Mouse (Mus musculus) kidney, adult 2 months (tissue): Measurements from ENCODE around the gene Btnl9. TPM values are rescaled to one million over a fixed set of nuclear protein-coding genes. Genes with fewer than 3 reads are reported as not detected.

ENCODE experiments used
- DNase-seq: peaks from one replicate; pipeline ENCODE4 v3.0.0; 2021
- H3K27ac ChIP-seq: fragments of 200-500 bp; 2 replicates; pipeline ENCODE4 v1.5.1; 2012; ENCODE audit warnings: low read depth, low read length, control low read depth, inconsistent platforms; ENCODE audit not compliant: insufficient read depth
- H3K27me3 ChIP-seq: fragments of 200-500 bp; replicated peaks from 2 replicates; pipeline ENCODE4 v1.6.1; 2012; ENCODE audit warnings: mild to moderate bottlenecking, moderate library complexity, low read length, inconsistent platforms; ENCODE audit not compliant: control insufficient read depth, insufficient read depth
- H3K36me3 ChIP-seq: fragments of 200-500 bp; 2 replicates; pipeline ENCODE4 v1.6.1; 2012; ENCODE audit warnings: mild to moderate bottlenecking, moderate library complexity, low read length, inconsistent platforms; ENCODE audit not compliant: control insufficient read depth, insufficient read depth
- H3K4me1 ChIP-seq: fragments of 200-500 bp; 2 replicates; pipeline ENCODE4 v1.6.1; 2011; ENCODE audit warnings: low read length; ENCODE audit not compliant: control insufficient read depth, insufficient read depth
- H3K4me3 ChIP-seq: fragments of 200-500 bp; 2 replicates; pipeline ENCODE4 v1.5.1; 2011; ENCODE audit warnings: mild to moderate bottlenecking, low read depth, low read length, control low read depth; ENCODE audit not compliant: insufficient read depth
- CTCF ChIP-seq: fragments of 200-500 bp; conservative IDR thresholded peaks from 2 replicates; pipeline ENCODE4 v1.5.1; 2011; ENCODE audit warnings: low read depth, mild to moderate bottlenecking, control low read depth, low read length, moderate library complexity, mixed read lengths; ENCODE audit not compliant: insufficient read depth, insufficient read length
- POLR2A ChIP-seq: fragments of 200-500 bp; IDR thresholded peaks from one replicate; pipeline ENCODE4 v1.6.1; 2011; ENCODE audit warnings: low read depth, low read length, control low read depth
- WGBS: fragments of 180-500 bp; shearing (Covaris S2); methylation state at CpG from one replicate; pipeline ENCODE4 v1.1.7; 2018; 5-methylcytosine and 5-hydroxymethylcytosine counted together
- polyA plus RNA-seq: library from polyadenylated mRNA; depleted of rRNA; stranded (reverse); fragments of >200 nt; gene quantifications from 2 replicates; pipeline ENCODE4 v1.2.3, GENCODE M21; 2012; rRNA removed

The Btnl9 gene
- polyA plus RNA-seq = 6.4 and 7.5 TPM in 2 replicates

GRCm38 (mm10) chr11:49186955-49187488 lies at the start of gene Btnl9:
TSS of gene Btnl9 (minus strand) at chr11:49187159.
- WGBS = 52% methylated on average over 8 of the region's 8 CpGs
- H3K27me3 ChIP-seq = no peaks in the 10 kb centered on the region
- DNase-seq = peak; percentile 34
- peak within 1 kb of the TSS; percentile 50 for H3K27ac ChIP-seq
- no peaks in the 10 kb centered on the region for H3K4me1 ChIP-seq
- H3K4me3 ChIP-seq = peak within 1 kb of the TSS; percentile 13
- no peaks in the 10 kb centered on the region for H3K36me3 ChIP-seq
- TF ChIP-seq POLR2A (no peak), CTCF (no peak)

DNA sequence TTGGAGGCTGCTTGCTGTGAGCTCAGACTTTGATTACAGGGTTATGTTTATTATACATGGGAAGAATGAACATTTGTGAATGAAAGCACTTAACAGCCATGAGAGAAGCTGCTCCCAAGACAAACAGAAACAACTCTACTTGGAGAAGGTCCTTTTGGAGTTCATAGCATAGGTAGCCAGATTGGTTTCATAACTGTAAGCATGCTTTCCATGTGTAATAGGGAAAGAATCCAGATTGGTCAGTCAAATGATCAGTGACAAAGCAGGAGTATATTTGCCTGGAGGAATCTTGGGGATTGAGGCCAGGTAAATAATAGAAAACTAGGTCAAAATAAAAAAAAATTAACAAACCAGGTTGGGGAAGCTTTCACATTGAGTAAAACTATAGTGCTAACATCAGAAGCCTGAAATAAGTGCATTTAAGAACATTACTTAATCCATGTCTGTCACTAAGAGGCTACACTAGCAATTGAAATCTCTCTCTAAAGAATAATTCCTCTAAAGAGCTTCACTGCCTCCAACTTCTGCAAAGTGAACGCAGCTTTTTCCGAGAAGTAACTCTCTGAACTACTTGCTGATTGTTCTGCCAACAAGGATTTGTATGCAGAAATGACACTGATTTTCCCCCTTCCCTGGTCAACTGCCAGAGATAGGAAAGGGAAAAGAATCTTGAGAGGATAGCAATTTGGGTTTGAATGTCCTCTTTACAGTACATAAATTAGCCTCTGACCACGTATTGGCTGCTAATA lies 48.7 kb upstream of the Btnl9 start:
- 64% methylated on average over 3 of the region's 3 CpGs for WGBS
- no peak for DNase-seq
- TF ChIP-seq POLR2A (no peak), CTCF (no peak)
- Histone ChIP-seq H3K27ac (no peak overlapping the region), H3K4me1 (peaks cover 3% of the 10 kb centered on the region; the same call in 1 of the 2 replicates), H3K4me3 (no peak overlapping the region), H3K27me3 (no peaks in the 10 kb centered on the region), H3K36me3 (no peaks in the 10 kb centered on the region)

DNA sequence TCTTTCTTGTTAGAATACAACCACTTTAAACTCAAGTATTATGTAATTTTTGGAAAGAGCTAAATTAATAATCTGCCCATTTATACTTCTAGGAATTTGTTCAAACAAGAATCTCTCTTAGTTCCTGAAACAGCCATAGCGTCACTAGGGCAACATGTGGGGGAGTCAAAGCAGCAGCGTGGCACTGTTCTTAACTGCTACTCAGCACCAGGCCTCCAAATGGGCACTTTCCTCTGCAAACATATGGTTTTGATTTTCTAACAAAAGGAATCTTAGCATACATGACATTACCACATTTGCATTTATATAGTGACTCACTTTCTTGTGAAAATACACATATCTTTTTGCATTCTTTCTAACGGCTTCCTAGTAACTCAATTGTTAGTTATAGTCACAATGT lies 45.8 kb upstream of the Btnl9 start:
- WGBS = 76% methylated on average over 3 of the region's 3 CpGs
- TF ChIP-seq POLR2A = no peak
- TF ChIP-seq CTCF = no peak
- H3K4me1 ChIP-seq = peaks cover 3% of the 10 kb centered on the region; the same call in 1 of the 2 replicates
- DNase-seq = no peak
- no peaks in the 10 kb centered on the region for H3K36me3 ChIP-seq
- H3K4me3 ChIP-seq = no peak overlapping the region
- no peaks in the 10 kb centered on the region for H3K27me3 ChIP-seq
- H3K27ac ChIP-seq = no peak overlapping the region

- Histone ChIP-seq H3K36me3 (no peaks in the 10 kb centered on the region), H3K4me1 (no peaks in the 10 kb centered on the region), H3K4me3 (no peak overlapping the region), H3K27me3 (no peaks in the 10 kb centered on the region), H3K27ac (no peak overlapping the region)
- DNase-seq = no peak
- no peak for TF ChIP-seq POLR2A
- no peak for TF ChIP-seq CTCF
- 71% methylated on average over 1 of the region's 1 CpGs for WGBS
These were observed 37.5 kb upstream of the Btnl9 start for GRCm38 (mm10) chr11:49224455-49224854.

DNA sequence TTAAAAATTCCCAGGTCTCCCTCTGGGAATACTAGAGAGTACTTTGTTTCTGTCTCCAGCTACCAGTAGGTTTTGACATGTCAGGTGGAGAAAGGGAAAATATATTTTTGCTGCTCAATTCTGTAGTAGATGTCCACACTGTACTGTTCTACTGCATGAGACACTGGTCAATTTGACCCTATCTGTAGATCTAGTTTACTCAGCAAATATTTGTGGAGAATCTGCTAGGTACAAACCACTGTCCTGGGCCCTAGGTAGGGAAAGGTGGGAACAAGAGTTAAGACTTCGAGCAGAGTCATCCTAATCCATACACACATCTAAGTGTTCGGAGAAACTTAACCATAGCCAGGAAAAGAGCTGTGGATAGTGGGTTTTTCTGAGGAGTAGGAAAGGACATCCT lies 32.3 kb upstream of the Btnl9 start:
- TF ChIP-seq CTCF (no peak), POLR2A (no peak)
- no peak overlapping the region for H3K27ac ChIP-seq
- WGBS = 94% methylated on average over 2 of the region's 2 CpGs

GRCm38 (mm10) chr11:49213505-49213904 lies 26.5 kb upstream of the Btnl9 start:
- WGBS = 40% methylated on average over 1 of the region's 1 CpGs
- peaks cover 16% of the 10 kb centered on the region for H3K36me3 ChIP-seq

More for the DNA sequence above, 32.3 kb upstream of the Btnl9 start:
- H3K27me3 ChIP-seq = no peaks in the 10 kb centered on the region
- no peak for DNase-seq
- H3K4me1 ChIP-seq = no peaks in the 10 kb centered on the region
- no peak overlapping the region for H3K4me3 ChIP-seq
- peaks cover 16% of the 10 kb centered on the region for H3K36me3 ChIP-seq

DNA sequence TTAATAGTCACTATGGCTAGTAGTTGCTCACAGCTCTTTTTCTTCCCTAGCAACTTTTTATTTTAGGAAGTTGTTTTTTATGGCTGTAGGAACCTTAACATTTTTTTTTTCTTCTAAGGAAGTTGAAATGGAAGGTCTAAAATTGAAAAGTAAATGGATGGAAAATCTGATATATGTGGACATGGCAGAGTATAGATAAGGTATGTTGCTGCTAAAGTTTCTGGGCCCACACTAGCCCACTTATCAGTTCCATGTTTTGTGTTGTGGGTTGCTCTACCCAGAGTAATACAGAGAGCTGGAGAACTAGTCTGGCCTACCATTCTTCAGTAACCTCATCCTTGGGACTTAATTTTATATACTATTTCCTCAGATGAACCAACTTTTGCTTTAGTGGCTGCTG lies 25.6 kb upstream of the Btnl9 start:
- Histone ChIP-seq H3K4me3 (no peak overlapping the region), H3K4me1 (peaks cover 4% of the 10 kb centered on the region; the same call in 1 of the 2 replicates), H3K27me3 (no peaks in the 10 kb centered on the region), H3K36me3 (peaks cover 16% of the 10 kb centered on the region), H3K27ac (no peak overlapping the region)
- TF ChIP-seq POLR2A (no peak), CTCF (no peak)
- DNase-seq = no peak

More at GRCm38 (mm10) chr11:49213505-49213904, 26.5 kb upstream of the Btnl9 start:
- no peaks in the 10 kb centered on the region for H3K27me3 ChIP-seq
- no peak for TF ChIP-seq POLR2A
- no peak for TF ChIP-seq CTCF
- H3K4me1 ChIP-seq = peaks cover 4% of the 10 kb centered on the region; the same call in 1 of the 2 replicates
- DNase-seq = peak; percentile 63
- H3K27ac ChIP-seq = peak overlapping the region; percentile 39; the same call in 1 of the 2 replicates
- no peak overlapping the region for H3K4me3 ChIP-seq
